In genomic region chr13:89779208-89779911, GRCm38 (mm10) we compare ENCODE assay signal across 8 mouse cellular contexts. TPM values are rescaled to one million over a fixed set of nuclear protein-coding genes. Genes with fewer than 3 reads are reported as not detected.
DNase-seq lines count a peak whose midpoint lies in the region; ATAC-seq lines count a peak whose summit lies in the region.

No protein-coding gene starts in this region.

- peak; percentile 56 for DNase-seq in forebrain, embryonic 10.5 days (ENCODE audit: extremely low spot score, low spot score)
- peak; percentile 82 for DNase-seq in adipocyte (ENCODE audit: low spot score)
- DNase-seq in embryo, embryonic 10 days (ENCODE audit: low spot score) = peak; percentile 89
- DNase-seq in heart, postnatal 10 days = peak; percentile 65 to 79
- DNase-seq in layer of hippocampus, adult 8-10 months (ENCODE audit: low spot score in 2 of 2) = peak; percentile 30 to 70
- DNase-seq in lung, postnatal 14 days = peak; percentile 83
- peak; percentile 45 for DNase-seq in right cerebral cortex, postnatal 4 days

- no peaks in the 10 kb centered on the region for H3K9me3 ChIP-seq in forebrain, embryonic 10.5 days
- no peaks in the 10 kb centered on the region for H3K9me3 ChIP-seq in forebrain, embryonic 16.5 days (ENCODE audit: control insufficient read depth, low read length)

- H3K9ac ChIP-seq in forebrain, embryonic 16.5 days (replicated peaks; ENCODE audit: low read depth, low read length) = no peak overlapping the region

- WGBS in forebrain, embryonic 10.5 days = 61% methylated on average over 7 of the region's 7 CpGs
- 49% methylated on average over 7 of the region's 7 CpGs for WGBS in forebrain, embryonic 16.5 days

- peaks cover 25% of the 10 kb centered on the region for H3K4me1 ChIP-seq in forebrain, embryonic 10.5 days
- H3K4me1 ChIP-seq in forebrain, embryonic 16.5 days (replicated peaks; ENCODE audit: control insufficient read depth, insufficient read depth, low read length) = no peaks in the 10 kb centered on the region

- no peak for ATAC-seq in forebrain, embryonic 16.5 days

- H3K4me3 ChIP-seq in forebrain, embryonic 10.5 days = no peak overlapping the region
- H3K4me3 ChIP-seq in forebrain, embryonic 16.5 days (replicated peaks; ENCODE audit: low read length) = no peak overlapping the region

- H3K27me3 ChIP-seq in forebrain, embryonic 10.5 days (ENCODE audit: poor library complexity, severe bottlenecking) = no peaks in the 10 kb centered on the region
- H3K27me3 ChIP-seq in forebrain, embryonic 16.5 days (replicated peaks; ENCODE audit: control insufficient read depth, insufficient read depth, low read length) = no peaks in the 10 kb centered on the region

- intact Hi-C loops in heart, postnatal 10 days (cut with DNase I) = loop anchor here (1.0 to 5.0 kb wide), 4 partner anchors 112 to 1107 kb away; no protein-coding TSS in a partner anchor

- H3K36me3 ChIP-seq in forebrain, embryonic 10.5 days (replicated peaks) = no peaks in the 10 kb centered on the region
- no peaks in the 10 kb centered on the region for H3K36me3 ChIP-seq in forebrain, embryonic 16.5 days (ENCODE audit: control insufficient read depth, insufficient read depth)

- H3K4me2 ChIP-seq in forebrain, embryonic 16.5 days (ENCODE audit: low read length) = no peak overlapping the region

- peak overlapping the region; percentile 58; the same call in 1 of the 2 replicates for H3K27ac ChIP-seq in forebrain, embryonic 10.5 days
- no peak overlapping the region for H3K27ac ChIP-seq in forebrain, embryonic 16.5 days (ENCODE audit: low read length)

RNA-seq across cellular contexts. Expression of gene Vcan, which starts 37.1 kb away (rescaled TPM):
- polyA plus RNA-seq in forebrain, embryonic 10.5 days (2016; fragmentation: Nextera tagmentation; extraction: Ambion mirVana) = 27.3 and 38.5 TPM in 2 replicates
- polyA plus RNA-seq in forebrain, embryonic 16.5 days (2015; fragmentation: Nextera tagmentation; extraction: Ambion mirVana) = 52.6 and 54.8 TPM in 2 replicates
- 10 to 100 TPM; 51.5 to 53.2 TPM for total RNA-seq in heart, postnatal 10 days (2021)
- 10 to 100 TPM; 15.6 to 17.8 (median 16.7) TPM for total RNA-seq in layer of hippocampus, adult 8-10 months (2022)
